Mouse (Mus musculus): ENCODE results near the gene Hyou1. TPM values are rescaled to one million over a fixed set of nuclear protein-coding genes. Genes with fewer than 3 reads are reported as not detected.

Hyou1 gene
- total and polyA plus RNA-seq, 2 experiments, result 87.8 to 111 TPM

GRCm38 (mm10) chr9:44345570-44346433 is 33.5 kb upstream of the Hyou1 start:
- 90% methylated on average over 6 of the region's 6 CpGs for WGBS
- Histone ChIP-seq H3K27me3 (ENCODE audit: control insufficient read depth, insufficient read depth, low read length) (no peaks in the 10 kb centered on the region), H3K79me2 (ENCODE audit: control insufficient read depth, insufficient read depth, low read length) (peaks cover 14% of the 10 kb centered on the region; the same call in 1 of the 2 replicates), H3K4me1 (ENCODE audit: control insufficient read depth, insufficient read depth, low read length) (peaks cover 19% of the 10 kb centered on the region), H3K27ac (replicated peaks; ENCODE audit: insufficient read depth, low read depth, low read length) (no peak overlapping the region), H3K9ac (ENCODE audit: low read depth, low read length) (no peak overlapping the region), H3K4me3 (ENCODE audit: insufficient read depth, low read depth, low read length) (no peak overlapping the region), H3K36me3 (ENCODE audit: control insufficient read depth, insufficient read depth, low read length) (peaks cover 11% of the 10 kb centered on the region)
- peak; percentile 21 for DNase-seq (ENCODE audit: extremely low read depth, low read depth, low spot score)
- TF ChIP-seq POLR2A (IDR thresholded peaks at IDR 0.05; ENCODE audit: extremely low read depth, insufficient read depth, low read length), result no peak
- TF ChIP-seq CTCF (IDR thresholded peaks at IDR 0.05; ENCODE audit: low read depth, low read length), result no peak

DNA sequence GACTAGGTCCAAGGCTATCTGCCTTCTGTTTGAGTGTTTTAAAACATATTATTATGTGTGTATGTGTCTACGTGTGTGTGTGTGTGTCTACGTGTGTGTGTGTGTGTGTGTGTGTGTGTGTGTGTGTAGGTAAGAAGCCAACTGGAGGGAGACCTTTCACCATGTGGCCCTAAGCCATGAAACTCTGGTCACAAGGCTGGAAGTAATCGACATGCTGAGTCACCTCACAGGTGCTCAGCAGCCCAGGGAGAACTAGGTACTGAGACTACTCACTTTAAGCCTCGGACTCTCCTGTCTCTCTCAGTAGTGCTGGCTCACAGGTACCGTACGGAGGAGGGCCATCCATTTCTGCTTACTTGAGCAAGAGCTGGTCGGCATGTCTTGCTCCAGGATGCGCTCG is 32.1 kb upstream of the Hyou1 start:
- Histone ChIP-seq H3K4me1 (ENCODE audit: control insufficient read depth, insufficient read depth, low read length) (peaks cover 19% of the 10 kb centered on the region), H3K9ac (ENCODE audit: low read depth, low read length) (peak overlapping the region; percentile 39; the same call in 1 of the 2 replicates), H3K27me3 (ENCODE audit: control insufficient read depth, insufficient read depth, low read length) (no peaks in the 10 kb centered on the region), H3K4me3 (ENCODE audit: insufficient read depth, low read depth, low read length) (peak overlapping the region; percentile 21; the same call in 1 of the 2 replicates), H3K36me3 (ENCODE audit: control insufficient read depth, insufficient read depth, low read length) (peaks cover 24% of the 10 kb centered on the region), H3K27ac (replicated peaks; ENCODE audit: insufficient read depth, low read depth, low read length) (peak overlapping the region; percentile 75), H3K79me2 (ENCODE audit: control insufficient read depth, insufficient read depth, low read length) (peaks cover 10% of the 10 kb centered on the region; the same call in 1 of the 2 replicates)
- 48% methylated on average over 9 of the region's 9 CpGs for WGBS
- TF ChIP-seq CTCF (IDR thresholded peaks at IDR 0.05; ENCODE audit: low read depth, low read length) (no peak), POLR2A (IDR thresholded peaks at IDR 0.05; ENCODE audit: extremely low read depth, insufficient read depth, low read length) (no peak)
- DNase-seq (ENCODE audit: extremely low read depth, low read depth, low spot score), result peak; percentile 93

DNA sequence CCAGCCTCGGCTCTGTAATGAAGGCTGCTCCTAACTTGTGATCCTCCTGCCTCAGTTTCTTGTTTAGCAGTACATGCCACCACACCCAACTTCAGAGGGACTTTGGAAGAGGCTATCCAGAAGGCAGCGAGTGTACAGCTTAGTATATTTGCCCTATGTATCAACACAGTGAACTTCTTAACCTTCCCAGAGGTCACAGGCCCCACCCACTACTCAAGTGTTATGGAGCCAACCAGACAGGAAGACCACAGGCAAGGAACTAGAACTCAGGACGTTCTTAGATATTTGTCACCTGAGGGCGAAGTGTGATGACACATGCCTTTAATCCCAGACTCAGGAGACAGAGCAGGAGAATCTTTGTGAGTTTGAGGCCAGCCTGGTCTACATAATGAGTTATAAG is 31.7 kb upstream of the Hyou1 start:
- no peaks in the 10 kb centered on the region for H3K27me3 ChIP-seq (ENCODE audit: control insufficient read depth, insufficient read depth, low read length)
- WGBS, result 62% methylated on average over 4 of the region's 4 CpGs

DNA sequence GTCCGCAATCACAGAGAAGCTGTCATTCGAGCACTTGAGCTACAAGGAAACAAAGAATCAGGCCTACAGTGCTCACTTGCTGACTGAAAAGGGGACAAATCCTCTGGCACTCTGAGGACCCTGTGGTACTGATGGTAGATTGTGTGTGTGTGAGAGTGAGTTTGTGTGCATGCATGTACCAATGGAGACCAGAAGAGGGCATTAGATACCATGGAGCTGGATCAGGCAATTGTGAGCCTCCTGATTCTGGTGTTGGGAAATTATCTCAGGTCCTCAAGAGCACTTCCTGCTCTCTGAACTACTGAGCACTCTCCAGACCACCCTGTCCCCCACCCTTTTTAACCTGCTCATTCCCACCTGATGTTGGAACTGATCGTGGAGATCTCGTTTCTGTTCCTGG is 30.7 kb upstream of the Hyou1 start:
- WGBS, result 95% methylated on average over 4 of the region's 4 CpGs
- peak; percentile 19 for DNase-seq (ENCODE audit: extremely low read depth, low read depth, low spot score)
- Histone ChIP-seq H3K27me3 (ENCODE audit: control insufficient read depth, insufficient read depth, low read length) (no peaks in the 10 kb centered on the region), H3K79me2 (ENCODE audit: control insufficient read depth, insufficient read depth, low read length) (no peaks in the 10 kb centered on the region), H3K4me1 (ENCODE audit: control insufficient read depth, insufficient read depth, low read length) (peaks cover 9% of the 10 kb centered on the region; the same call in 1 of the 2 replicates), H3K27ac (replicated peaks; ENCODE audit: insufficient read depth, low read depth, low read length) (no peak overlapping the region), H3K4me3 (ENCODE audit: insufficient read depth, low read depth, low read length) (no peak overlapping the region), H3K9ac (ENCODE audit: low read depth, low read length) (no peak overlapping the region), H3K36me3 (ENCODE audit: control insufficient read depth, insufficient read depth, low read length) (peaks cover 37% of the 10 kb centered on the region)
- no peak for TF ChIP-seq CTCF (IDR thresholded peaks at IDR 0.05; ENCODE audit: low read depth, low read length)
- TF ChIP-seq POLR2A (IDR thresholded peaks at IDR 0.05; ENCODE audit: extremely low read depth, insufficient read depth, low read length), result no peak

More for the DNA sequence above, 31.7 kb upstream of the Hyou1 start:
- Histone ChIP-seq H3K4me1 (ENCODE audit: control insufficient read depth, insufficient read depth, low read length) (peaks cover 15% of the 10 kb centered on the region), H3K36me3 (ENCODE audit: control insufficient read depth, insufficient read depth, low read length) (peaks cover 27% of the 10 kb centered on the region), H3K4me3 (ENCODE audit: insufficient read depth, low read depth, low read length) (peak overlapping the region; percentile 21; the same call in 1 of the 2 replicates), H3K79me2 (ENCODE audit: control insufficient read depth, insufficient read depth, low read length) (peaks cover 5% of the 10 kb centered on the region; the same call in 1 of the 2 replicates), H3K9ac (ENCODE audit: low read depth, low read length) (peak overlapping the region; percentile 39; the same call in 1 of the 2 replicates), H3K27ac (replicated peaks; ENCODE audit: insufficient read depth, low read depth, low read length) (peak overlapping the region; percentile 75)
- TF ChIP-seq CTCF (IDR thresholded peaks at IDR 0.05; ENCODE audit: low read depth, low read length), result no peak
- TF ChIP-seq POLR2A (IDR thresholded peaks at IDR 0.05; ENCODE audit: extremely low read depth, insufficient read depth, low read length), result no peak
- no peak for DNase-seq (ENCODE audit: extremely low read depth, low read depth, low spot score)

- no peak overlapping the region for H3K27ac ChIP-seq (replicated peaks; ENCODE audit: insufficient read depth, low read depth, low read length)
- H3K27me3 ChIP-seq (ENCODE audit: control insufficient read depth, insufficient read depth, low read length), result no peaks in the 10 kb centered on the region
- no peak overlapping the region for H3K9ac ChIP-seq (ENCODE audit: low read depth, low read length)
- 92% methylated on average over 4 of the region's 4 CpGs for WGBS
- TF ChIP-seq CTCF (IDR thresholded peaks at IDR 0.05; ENCODE audit: low read depth, low read length), result no peak
- no peak for TF ChIP-seq POLR2A (IDR thresholded peaks at IDR 0.05; ENCODE audit: extremely low read depth, insufficient read depth, low read length)
- peaks cover 5% of the 10 kb centered on the region; the same call in 1 of the 2 replicates for H3K79me2 ChIP-seq (ENCODE audit: control insufficient read depth, insufficient read depth, low read length)
- no peak for DNase-seq (ENCODE audit: extremely low read depth, low read depth, low spot score)
- H3K36me3 ChIP-seq (ENCODE audit: control insufficient read depth, insufficient read depth, low read length), result peaks cover 64% of the 10 kb centered on the region
- H3K4me3 ChIP-seq (ENCODE audit: insufficient read depth, low read depth, low read length), result no peak overlapping the region
- peaks cover 9% of the 10 kb centered on the region; the same call in 1 of the 2 replicates for H3K4me1 ChIP-seq (ENCODE audit: control insufficient read depth, insufficient read depth, low read length)
Observed at GRCm38 (mm10) chr9:44351396-44351795, 27.9 kb upstream of the Hyou1 start.

Data from liver, adult 2 months (tissue).